Mouse (Mus musculus): ENCODE results near the gene Mmp9.

DNA sequence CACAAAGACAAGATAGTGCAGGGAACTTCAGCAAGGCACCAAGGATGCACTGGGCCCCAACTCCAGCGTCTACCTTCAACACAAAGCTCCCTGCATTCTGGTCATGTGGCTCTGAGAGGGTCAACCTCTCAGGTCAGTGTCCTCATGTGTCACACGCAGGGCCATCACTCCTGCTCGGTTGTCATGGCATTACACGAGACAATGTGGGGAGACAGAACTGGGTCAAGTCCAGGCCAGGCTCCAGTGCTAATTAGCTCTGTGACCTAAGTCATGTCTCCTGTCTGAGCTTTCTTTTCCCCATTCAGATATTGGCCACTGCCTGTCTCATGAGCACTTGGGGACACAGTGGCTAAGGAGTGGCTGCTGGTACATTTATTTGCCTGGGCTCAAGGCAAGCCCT is 17.3 kb upstream of the Mmp9 start:
- TF ChIP-seq CTCF (IDR thresholded peaks at IDR 0.05; ENCODE audit: insufficient read depth, low read length) = no peak
- no peak for TF ChIP-seq POLR2A (IDR thresholded peaks at IDR 0.05; ENCODE audit: borderline replicate concordance, extremely low read depth, low read depth, low read length)
